Mouse (Mus musculus) neural tube, embryonic 12.5 days (tissue): ENCODE data around the gene Tmem108. TPM values are rescaled to one million over a fixed set of nuclear protein-coding genes. Genes with fewer than 3 reads are reported as not detected.

ENCODE experiments used
- ATAC-seq: fragments of 200-750 bp; cut with Nextera tagmentation; 2 replicates; pipeline ENCODE4 v1.8.0; 2017; ENCODE audit warnings: low read depth, mild to moderate bottlenecking, moderate TSS enrichment, moderate library complexity; ENCODE audit not compliant: low FRiP score
- H3K27ac ChIP-seq: fragments of 300-500 bp; sonication (generic); 2 replicates; pipeline ENCODE4 v1.5.1; 2016
- H3K27me3 ChIP-seq: fragments of 300-500 bp; sonication (generic); replicated peaks from 2 replicates; pipeline ENCODE4 v1.6.1; 2016; ENCODE audit warnings: mild to moderate bottlenecking
- H3K36me3 ChIP-seq: fragments of 300-500 bp; sonication (generic); 2 replicates; pipeline ENCODE4 v1.6.1; 2016; ENCODE audit warnings: mild to moderate bottlenecking
- H3K4me1 ChIP-seq: fragments of 300-500 bp; sonication (generic); 2 replicates; pipeline ENCODE4 v1.6.1; 2016
- H3K4me2 ChIP-seq: fragments of 300-500 bp; sonication (generic); replicated peaks from 2 replicates; pipeline ENCODE4 v1.6.1; 2016; ENCODE audit warnings: mild to moderate bottlenecking
- H3K4me3 ChIP-seq: fragments of 300-500 bp; sonication (generic); 2 replicates; pipeline ENCODE4 v1.5.1; 2016
- H3K9ac ChIP-seq: fragments of 300-500 bp; sonication (generic); 2 replicates; pipeline ENCODE4 v1.6.1; 2016; ENCODE audit warnings: mild to moderate bottlenecking
- H3K9me3 ChIP-seq: fragments of 300-500 bp; sonication (generic); 2 replicates; pipeline ENCODE4 v1.6.1; 2016; ENCODE audit warnings: mild to moderate bottlenecking
- WGBS: fragments of 180-500 bp; shearing (Covaris S2); methylation state at CpG from one replicate; pipeline ENCODE4 v1.1.7; 2016; 5-methylcytosine and 5-hydroxymethylcytosine counted together
- polyA plus RNA-seq: library from polyadenylated mRNA; unstranded; fragments of >200 nt; fragmentation: Nextera tagmentation; extraction: Ambion mirVana; gene quantifications from 2 replicates; pipeline ENCODE4 v1.2.1, GENCODE M21; 2016

Tmem108 gene
- polyA plus RNA-seq, 1 experiment from 2014 or later = 25.8 TPM

DNA sequence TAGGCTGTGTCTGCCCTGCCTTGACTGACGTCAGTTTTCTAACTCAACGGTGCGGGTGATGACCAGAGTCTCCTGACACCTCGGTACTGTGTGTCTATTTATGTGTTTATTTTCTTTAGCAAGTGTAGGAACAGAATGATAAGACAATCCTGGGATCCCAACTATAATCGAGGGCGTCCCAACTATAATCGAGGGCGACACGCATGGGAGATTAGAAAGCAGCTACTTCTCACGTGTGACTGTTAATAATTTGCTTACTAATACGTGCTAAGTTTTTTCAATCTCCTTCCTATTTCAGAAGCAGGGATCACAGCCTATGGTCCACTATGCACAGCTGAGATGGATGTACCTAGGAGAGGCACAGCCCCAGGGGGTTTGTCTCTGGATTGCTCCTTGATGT is 266.2 kb downstream of the Tmem108 start:
- peaks cover 13% of the 10 kb centered on the region for H3K4me1 ChIP-seq
- H3K4me3 ChIP-seq = no peak overlapping the region
- H3K27ac ChIP-seq = no peak overlapping the region
- WGBS = 83% methylated on average over 11 of the region's 11 CpGs
- no peaks in the 10 kb centered on the region for H3K9me3 ChIP-seq
- H3K9ac ChIP-seq = no peak overlapping the region
- no peak overlapping the region for H3K4me2 ChIP-seq
- H3K36me3 ChIP-seq = peaks cover 8% of the 10 kb centered on the region; the same call in 1 of the 2 replicates
- H3K27me3 ChIP-seq = peaks cover 16% of the 10 kb centered on the region; the same call in 1 of the 2 replicates
- ATAC-seq = no peak

DNA sequence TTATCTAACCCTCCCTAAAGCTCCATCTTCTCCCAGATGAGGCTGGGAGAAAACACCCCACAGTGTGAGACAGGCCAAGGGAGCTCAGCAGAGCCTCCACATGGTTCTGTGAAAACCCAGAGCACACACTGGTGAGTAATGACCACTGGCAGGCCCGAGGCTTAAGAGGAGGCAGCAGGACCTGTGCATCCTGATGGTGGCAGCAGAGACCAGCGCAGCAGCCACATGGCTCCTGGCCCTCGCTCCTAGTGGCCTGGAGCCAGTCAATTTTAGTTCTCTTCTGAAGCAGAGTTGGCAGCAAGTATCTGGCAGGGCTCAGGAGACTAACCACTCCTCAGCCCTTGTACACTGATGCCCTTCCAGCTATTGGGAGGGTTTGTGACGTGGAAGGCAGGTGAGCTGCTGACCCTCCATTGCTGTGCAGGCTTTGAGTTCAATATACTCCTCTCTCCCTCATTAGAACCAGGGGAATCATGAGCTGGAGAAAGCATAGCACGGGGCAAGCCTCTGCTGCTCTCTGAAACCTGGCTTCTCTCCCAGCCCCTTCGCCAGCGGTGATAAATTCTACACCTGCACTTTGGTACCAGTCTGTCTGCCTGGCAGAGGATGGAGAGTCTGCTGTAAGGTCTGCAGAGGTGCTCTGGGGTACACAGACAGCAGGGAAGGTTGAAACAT is 267.2 kb downstream of the Tmem108 start:
- Histone ChIP-seq H3K36me3 (peaks cover 6% of the 10 kb centered on the region; the same call in 1 of the 2 replicates), H3K9ac (no peak overlapping the region), H3K27me3 (peaks cover 9% of the 10 kb centered on the region; the same call in 1 of the 2 replicates), H3K4me3 (no peak overlapping the region), H3K4me1 (peaks cover 8% of the 10 kb centered on the region), H3K9me3 (no peaks in the 10 kb centered on the region), H3K27ac (no peak overlapping the region), H3K4me2 (no peak overlapping the region)
- peak; percentile 75 for ATAC-seq
- 34% methylated on average over 7 of the region's 7 CpGs for WGBS

DNA sequence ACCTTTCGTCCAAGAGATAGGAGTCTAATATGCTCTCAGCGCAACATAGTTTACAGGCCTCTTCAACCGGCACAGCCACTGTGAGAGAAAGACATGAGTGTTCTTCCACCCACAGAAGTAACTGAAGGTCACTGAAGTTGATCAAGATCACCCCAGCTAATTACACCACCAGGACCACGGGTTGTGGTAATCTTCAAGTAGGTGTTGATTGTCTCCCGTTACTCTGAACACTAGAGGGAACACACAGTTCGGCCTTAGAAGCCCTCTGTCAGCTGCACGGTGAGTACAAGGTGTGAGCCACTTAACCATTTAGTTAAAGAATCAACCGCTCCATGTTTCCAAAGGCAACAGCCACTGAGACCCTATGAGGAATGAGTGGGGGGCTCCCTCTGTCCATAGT is 269.7 kb downstream of the Tmem108 start:
- no peak overlapping the region for H3K27ac ChIP-seq

DNA sequence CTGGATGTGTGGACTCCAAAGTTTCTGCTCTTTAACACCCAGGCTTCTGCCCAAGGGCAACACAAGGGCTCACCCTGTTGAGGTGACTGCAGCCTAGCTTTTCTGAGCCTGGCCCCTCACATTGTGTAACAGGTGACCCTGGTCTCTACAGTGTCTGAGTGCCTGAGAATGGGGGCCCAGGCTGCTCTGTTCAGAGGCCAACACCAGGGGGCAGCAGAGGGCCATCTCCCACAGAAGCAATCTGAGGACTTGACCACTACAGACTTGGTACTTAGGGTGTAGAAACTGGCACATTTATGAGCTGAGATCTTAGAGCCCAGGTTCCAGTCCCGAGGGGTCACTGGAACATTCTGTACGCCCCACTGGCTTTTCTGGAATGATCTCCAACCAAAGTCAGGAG is 271.2 kb downstream of the Tmem108 start:
- ATAC-seq = 0 out of 2 replicates have a peak, but pooled peaks have one; percentile 53
- no peak overlapping the region for H3K9ac ChIP-seq
- 37% methylated on average over 2 of the region's 2 CpGs for WGBS
- H3K36me3 ChIP-seq = no peaks in the 10 kb centered on the region
- no peak overlapping the region for H3K4me2 ChIP-seq
- H3K9me3 ChIP-seq = no peaks in the 10 kb centered on the region
- peaks cover 8% of the 10 kb centered on the region; the same call in 1 of the 2 replicates for H3K4me1 ChIP-seq
- no peaks in the 10 kb centered on the region; the same call in 1 of the 2 replicates for H3K27me3 ChIP-seq
- H3K27ac ChIP-seq = no peak overlapping the region
- no peak overlapping the region for H3K4me3 ChIP-seq

More for the DNA sequence above, 269.7 kb downstream of the Tmem108 start:
- Histone ChIP-seq H3K36me3 (no peaks in the 10 kb centered on the region), H3K27me3 (no peaks in the 10 kb centered on the region; the same call in 1 of the 2 replicates), H3K4me1 (no peaks in the 10 kb centered on the region; the same call in 1 of the 2 replicates), H3K9me3 (no peaks in the 10 kb centered on the region), H3K4me3 (no peak overlapping the region), H3K4me2 (no peak overlapping the region), H3K9ac (no peak overlapping the region)
- 86% methylated on average over 8 of the region's 8 CpGs for WGBS
- ATAC-seq = no peak

DNA sequence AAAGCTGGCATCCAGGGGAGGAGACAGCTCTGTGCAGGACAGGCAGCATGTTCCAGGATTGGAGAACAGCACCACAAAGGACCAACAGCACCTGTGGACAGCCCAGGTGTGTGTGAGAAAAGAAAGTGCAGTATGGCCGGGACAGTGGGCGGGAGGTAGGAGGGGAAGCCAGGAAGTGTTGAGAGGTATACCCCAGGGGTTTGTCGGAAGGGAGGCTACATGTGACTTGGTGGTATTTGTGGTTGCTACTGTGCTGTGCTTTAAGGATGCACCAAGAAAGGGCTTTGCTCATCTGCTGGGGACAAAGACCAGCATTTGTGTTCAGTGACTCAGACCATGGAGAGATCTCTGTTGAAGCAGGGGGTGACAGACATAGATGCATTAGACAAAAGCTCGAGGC is 271.8 kb downstream of the Tmem108 start:
- Histone ChIP-seq H3K36me3 (no peaks in the 10 kb centered on the region), H3K27ac (no peak overlapping the region), H3K4me3 (no peak overlapping the region), H3K4me2 (no peak overlapping the region), H3K4me1 (peaks cover 8% of the 10 kb centered on the region; the same call in 1 of the 2 replicates), H3K9ac (no peak overlapping the region), H3K27me3 (no peaks in the 10 kb centered on the region; the same call in 1 of the 2 replicates), H3K9me3 (no peaks in the 10 kb centered on the region)
- no peak for ATAC-seq
- 83% methylated on average over 4 of the region's 4 CpGs for WGBS

DNA sequence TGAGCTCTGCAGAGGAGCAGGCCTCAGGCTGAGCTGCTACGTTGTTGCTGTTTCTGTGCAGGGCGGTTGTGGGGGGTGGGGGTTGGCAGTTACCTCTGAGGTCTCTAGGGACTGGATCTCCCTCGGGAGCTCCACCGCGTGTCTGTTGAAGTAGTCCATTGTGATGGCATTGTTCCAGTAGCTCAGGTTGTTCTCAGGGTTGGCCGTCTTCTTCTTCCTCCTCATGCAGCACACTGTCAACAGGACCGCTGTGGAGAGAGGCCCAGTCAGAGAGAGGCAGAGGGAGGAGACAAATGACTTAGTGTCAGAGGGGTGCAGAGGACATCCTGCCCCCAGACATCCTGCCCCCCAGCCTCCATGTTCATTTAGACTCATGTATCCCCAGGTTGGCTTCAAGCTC is 272.5 kb downstream of the Tmem108 start:
- Histone ChIP-seq H3K9me3 (no peaks in the 10 kb centered on the region), H3K36me3 (no peaks in the 10 kb centered on the region), H3K4me2 (no peak overlapping the region), H3K27ac (no peak overlapping the region), H3K4me3 (no peak overlapping the region), H3K9ac (no peak overlapping the region), H3K4me1 (peaks cover 8% of the 10 kb centered on the region; the same call in 1 of the 2 replicates), H3K27me3 (no peaks in the 10 kb centered on the region; the same call in 1 of the 2 replicates)
- ATAC-seq = no peak
- 71% methylated on average over 7 of the region's 7 CpGs for WGBS

DNA sequence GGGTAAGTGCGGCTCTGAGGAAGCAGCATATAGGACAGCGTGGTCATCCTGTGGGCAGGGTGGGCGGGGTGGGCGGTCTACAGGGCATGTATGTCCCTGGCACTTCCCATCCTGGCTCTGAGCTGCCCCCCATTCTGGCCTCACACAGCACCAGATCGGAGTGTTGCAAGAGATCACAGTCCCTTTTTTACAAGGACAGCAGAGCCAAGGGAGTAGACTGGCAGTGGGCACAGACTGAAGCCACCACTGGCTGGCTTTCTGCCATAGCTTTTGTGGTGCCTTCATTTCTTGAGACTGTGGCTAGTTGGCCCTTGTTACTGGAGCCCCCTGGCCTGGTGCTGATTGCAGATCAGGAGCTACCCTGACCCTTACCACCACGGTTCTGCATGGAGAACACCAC is 275.4 kb downstream of the Tmem108 start:
- H3K27ac ChIP-seq = no peak overlapping the region
- 91% methylated on average over 6 of the region's 6 CpGs for WGBS
- H3K9ac ChIP-seq = no peak overlapping the region

DNA sequence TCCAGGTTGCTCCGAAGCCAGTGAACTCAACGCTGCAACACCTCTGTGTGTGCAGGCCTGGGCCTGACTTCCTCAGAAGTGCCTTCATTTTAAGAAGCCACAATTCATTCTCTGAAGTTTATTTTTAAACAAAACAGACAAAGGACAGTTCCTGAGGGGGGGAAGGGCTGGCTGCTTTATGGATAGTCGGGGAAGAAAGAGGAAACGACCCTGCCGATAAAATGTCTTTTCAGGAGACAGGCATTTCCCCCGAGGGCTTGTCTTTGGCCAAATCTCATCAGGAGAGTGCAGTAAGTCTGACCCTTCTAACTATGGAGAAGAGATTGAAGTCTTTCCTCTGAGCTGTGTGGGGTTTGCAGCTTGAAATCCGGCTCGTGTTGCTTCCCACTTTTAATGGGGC is 276.0 kb downstream of the Tmem108 start:
- no peak for ATAC-seq
- H3K27me3 ChIP-seq = no peaks in the 10 kb centered on the region; the same call in 1 of the 2 replicates
- 28% methylated on average over 8 of the region's 8 CpGs for WGBS
- H3K27ac ChIP-seq = no peak overlapping the region
- no peak overlapping the region for H3K9ac ChIP-seq
- peaks cover 13% of the 10 kb centered on the region; the same call in 1 of the 2 replicates for H3K4me1 ChIP-seq
- H3K4me3 ChIP-seq = no peak overlapping the region
- no peak overlapping the region for H3K4me2 ChIP-seq
- no peaks in the 10 kb centered on the region for H3K9me3 ChIP-seq
- no peaks in the 10 kb centered on the region for H3K36me3 ChIP-seq

More for the DNA sequence above, 275.4 kb downstream of the Tmem108 start:
- Histone ChIP-seq H3K36me3 (no peaks in the 10 kb centered on the region), H3K4me2 (no peak overlapping the region), H3K4me1 (peaks cover 8% of the 10 kb centered on the region; the same call in 1 of the 2 replicates), H3K27me3 (no peaks in the 10 kb centered on the region; the same call in 1 of the 2 replicates), H3K9me3 (no peaks in the 10 kb centered on the region), H3K4me3 (no peak overlapping the region)
- ATAC-seq = no peak

DNA sequence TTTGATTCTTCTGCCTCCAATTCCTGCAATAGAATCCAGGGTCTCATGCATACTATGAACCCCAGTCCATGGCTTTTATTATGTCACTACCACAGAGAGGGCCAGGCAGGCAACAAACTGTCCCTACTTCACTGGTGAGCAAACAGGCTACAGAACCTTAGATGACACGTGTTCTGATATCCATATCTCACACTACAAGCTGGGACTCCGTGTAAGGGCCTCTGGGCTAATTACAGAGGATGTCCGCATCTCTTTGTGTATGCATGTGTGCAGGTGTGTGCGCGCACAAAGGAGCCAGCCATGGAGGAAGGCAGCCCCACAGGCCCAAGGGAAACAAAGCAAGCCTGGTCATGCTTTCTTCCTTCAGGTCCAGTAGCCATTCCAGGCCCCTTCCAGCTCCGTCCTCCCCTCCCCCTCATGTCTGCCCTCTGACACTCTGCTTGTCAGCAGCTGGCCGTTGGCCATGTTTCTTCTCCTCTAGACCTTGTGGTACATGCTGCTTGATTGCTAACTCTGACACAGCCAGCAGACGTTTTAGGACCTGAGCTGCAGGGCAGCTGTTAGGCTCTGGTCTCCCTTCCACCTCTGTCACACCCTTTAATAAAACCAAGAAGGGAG is 280.9 kb downstream of the Tmem108 start:
- 52% methylated on average over 8 of the region's 8 CpGs for WGBS
- Histone ChIP-seq H3K9me3 (no peaks in the 10 kb centered on the region), H3K36me3 (no peaks in the 10 kb centered on the region), H3K9ac (no peak overlapping the region), H3K4me2 (no peak overlapping the region), H3K4me1 (peaks cover 7% of the 10 kb centered on the region; the same call in 1 of the 2 replicates), H3K4me3 (no peak overlapping the region), H3K27me3 (no peaks in the 10 kb centered on the region), H3K27ac (no peak overlapping the region)
- no peak for ATAC-seq

DNA sequence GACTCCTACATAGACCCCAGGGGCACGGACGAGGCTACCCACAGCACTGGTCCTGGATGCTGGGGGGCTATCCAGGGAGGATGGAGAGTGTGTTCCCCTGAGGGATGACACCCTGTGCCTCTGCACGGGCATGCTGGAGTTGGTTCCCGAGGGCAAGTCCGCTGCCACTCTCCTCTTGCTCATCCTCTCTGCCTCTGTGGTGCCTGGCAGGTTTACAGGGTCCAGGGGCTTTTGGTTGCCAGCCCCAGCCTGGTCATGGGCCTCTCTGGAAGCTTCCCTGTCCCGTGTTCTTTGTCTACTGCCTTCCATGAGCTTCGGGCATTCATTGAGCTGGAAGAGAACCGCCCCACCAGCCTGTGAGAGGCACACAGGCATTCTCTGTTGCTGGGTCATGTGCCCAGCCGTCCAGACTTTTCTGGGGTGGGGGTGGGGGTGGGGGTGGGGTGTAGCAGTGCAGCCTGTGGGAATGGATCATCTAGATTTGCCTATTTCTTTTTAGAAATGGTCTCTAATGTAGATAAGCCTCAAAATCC is 281.5 kb downstream of the Tmem108 start, which contains the start of gene Bfsp2:
Gene Bfsp2 (minus strand): TSS at position 377 of the 533 bp plus-strand sequence.
- H3K36me3 ChIP-seq = no peaks in the 10 kb centered on the region
- 0 out of 2 replicates have a peak, but pooled peaks cover 6% of the 10 kb centered on the region for H3K4me1 ChIP-seq
- no peak within 1 kb of the TSS for H3K27ac ChIP-seq
- ATAC-seq = no peak
- no peak within 1 kb of the TSS for H3K4me3 ChIP-seq
- no peaks in the 10 kb centered on the region for H3K27me3 ChIP-seq
- H3K9ac ChIP-seq = no peak within 1 kb of the TSS
- H3K9me3 ChIP-seq = no peaks in the 10 kb centered on the region
- 74% methylated on average over 9 of the region's 9 CpGs for WGBS
- H3K4me2 ChIP-seq = no peak within 1 kb of the TSS

DNA sequence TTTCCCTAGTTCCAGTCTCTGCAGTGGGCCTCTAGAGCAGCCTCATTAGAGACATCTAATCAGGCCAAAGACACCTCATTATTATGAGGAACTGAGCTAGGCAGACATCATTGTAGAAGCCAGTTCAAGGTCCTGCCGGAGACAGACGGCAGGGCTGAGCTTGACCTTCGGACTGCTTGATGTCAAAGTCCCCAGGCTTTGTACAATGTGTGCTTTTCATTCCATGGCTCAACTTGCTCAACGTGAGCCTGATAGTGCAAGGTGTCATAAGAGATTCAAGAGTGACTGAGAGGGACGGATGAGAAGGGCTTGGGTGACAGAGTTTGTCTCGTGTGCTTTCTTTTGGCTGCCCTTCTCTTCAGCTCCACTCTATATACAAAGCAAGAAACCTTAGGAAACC is 286.2 kb downstream of the Tmem108 start:
- Histone ChIP-seq H3K27ac (no peak overlapping the region), H3K9me3 (no peaks in the 10 kb centered on the region), H3K27me3 (no peaks in the 10 kb centered on the region), H3K4me2 (no peak overlapping the region), H3K4me1 (peaks cover 23% of the 10 kb centered on the region), H3K4me3 (no peak overlapping the region), H3K36me3 (no peaks in the 10 kb centered on the region), H3K9ac (no peak overlapping the region)
- no peak for ATAC-seq
- WGBS = 87% methylated on average over 6 of the region's 6 CpGs
